Mouse (Mus musculus): Measurements from ENCODE around the gene Mcpt1. TPM values are rescaled to one million over a fixed set of nuclear protein-coding genes. Genes with fewer than 3 reads are reported as not detected.
"Not testable (repeated sequence)": the region's sequence is repeated elsewhere in the genome, so short reads cannot be mapped to it uniquely, and the experiment has no call there.

Mcpt1 gene
- total RNA-seq (2021): not detected
- long read RNA-seq, experiment 1: 0 reads
- long read RNA-seq, experiment 2: 0 reads

DNA sequence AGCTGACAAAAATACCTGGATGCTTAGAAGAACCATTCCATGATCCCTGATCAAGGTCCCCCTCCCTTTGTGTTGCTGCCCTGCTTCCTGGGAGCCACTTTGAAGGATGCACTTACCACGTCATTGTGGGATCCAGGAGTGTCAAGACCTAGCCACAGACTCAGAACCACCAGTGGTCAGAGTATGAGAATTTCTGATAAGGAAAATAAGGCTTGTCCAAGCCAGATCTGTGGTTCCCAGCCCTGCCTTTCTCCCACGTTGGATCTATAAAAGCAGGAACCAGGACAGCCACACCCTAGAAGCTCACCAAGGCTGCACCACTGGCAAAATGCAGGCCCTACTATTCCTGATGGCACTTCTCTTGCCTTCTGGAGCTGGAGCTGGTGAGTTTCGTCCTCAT, at the start of gene Mcpt1:
Gene Mcpt1, plus strand, starts transcription at position 301 of the 400 bp plus-strand sequence.
- not testable (repeated sequence) for DNase-seq (ENCODE audit: low spot score in 2 of 2)

DNA sequence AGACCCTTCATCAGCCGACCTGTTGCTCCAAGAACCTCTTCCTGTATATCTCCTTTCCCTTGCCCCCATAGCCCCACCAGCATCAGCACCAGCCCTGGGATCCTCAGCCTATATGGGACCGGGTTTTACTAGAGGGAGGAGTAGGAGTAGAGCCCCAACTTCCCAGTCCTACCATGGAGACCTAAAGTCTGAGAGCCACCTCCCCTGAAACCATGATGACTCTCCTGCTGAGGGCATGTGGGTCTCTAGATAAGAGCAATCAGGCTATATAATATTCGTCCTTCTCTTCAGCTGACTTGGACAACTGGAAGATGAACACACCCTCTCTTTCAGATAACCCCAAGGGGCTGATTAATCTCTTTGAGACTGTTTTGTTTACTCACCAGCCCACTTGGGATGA, 30.3 kb upstream of the Mcpt1 start:
- not testable (repeated sequence) for DNase-seq (ENCODE audit: low spot score in 2 of 2)

DNA sequence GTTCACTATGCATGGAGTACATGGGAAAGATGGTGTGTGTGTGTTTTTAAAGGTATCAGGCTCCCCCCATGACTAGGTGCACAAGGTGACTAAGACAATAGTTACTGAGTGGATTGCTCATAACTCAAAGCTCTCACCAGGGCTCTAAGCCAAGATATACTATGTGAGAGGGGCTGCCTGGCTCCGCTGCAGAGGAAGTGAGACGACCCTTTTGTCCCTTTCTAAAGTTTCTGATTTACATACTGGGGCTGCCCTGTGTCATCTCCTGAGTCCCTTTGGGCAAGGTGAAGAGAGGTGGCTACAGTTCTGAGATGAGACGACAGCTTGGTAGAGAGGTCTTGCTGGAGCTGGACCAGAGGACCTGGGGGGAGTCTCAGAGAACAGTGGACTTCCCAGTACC, 4.6 kb upstream of the Mcpt1 start:
- DNase-seq (ENCODE audit: low spot score in 2 of 2): no peak

DNA sequence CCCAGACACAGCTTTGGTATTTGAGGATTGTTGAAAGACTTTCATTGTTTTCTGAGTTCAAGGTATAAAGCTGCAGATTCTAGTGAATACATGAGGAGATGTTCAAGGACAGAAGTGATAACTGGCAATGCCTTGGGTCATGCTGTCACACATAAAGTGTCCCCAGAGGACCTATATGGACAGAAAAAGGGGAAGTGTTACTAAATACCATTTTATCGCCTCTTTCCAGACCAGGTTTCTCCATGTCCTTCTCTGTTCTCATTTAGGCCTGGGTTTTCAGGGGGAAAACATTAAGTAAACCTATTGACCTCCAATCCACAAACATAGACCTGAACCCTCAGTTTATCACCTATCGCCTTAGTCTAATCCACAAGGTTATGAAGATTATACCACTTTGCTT, 3.8 kb upstream of the Mcpt1 start:
- DNase-seq (ENCODE audit: low spot score in 2 of 2): no peak

DNA sequence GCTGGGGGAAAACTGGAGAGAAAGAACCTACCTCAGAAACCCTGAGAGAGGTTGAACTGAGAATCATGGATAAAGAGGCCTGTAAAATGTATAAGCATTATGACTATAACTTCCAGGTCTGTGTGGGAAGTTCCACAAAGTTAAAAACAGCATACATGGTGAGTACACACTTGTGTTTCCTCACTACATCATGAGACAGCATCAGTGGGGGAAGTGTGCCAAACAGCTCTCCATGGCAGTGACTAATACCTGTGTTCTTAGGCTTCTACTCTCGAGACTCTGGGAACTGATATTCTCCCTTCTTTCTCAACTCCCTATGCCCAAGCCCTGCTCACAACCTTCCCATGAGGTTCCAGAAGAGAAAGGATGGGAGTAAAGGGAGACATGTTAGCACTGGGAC, 1.7 kb downstream of the Mcpt1 start:
- peak; percentile 4 for DNase-seq (ENCODE audit: low spot score in 2 of 2)

DNA sequence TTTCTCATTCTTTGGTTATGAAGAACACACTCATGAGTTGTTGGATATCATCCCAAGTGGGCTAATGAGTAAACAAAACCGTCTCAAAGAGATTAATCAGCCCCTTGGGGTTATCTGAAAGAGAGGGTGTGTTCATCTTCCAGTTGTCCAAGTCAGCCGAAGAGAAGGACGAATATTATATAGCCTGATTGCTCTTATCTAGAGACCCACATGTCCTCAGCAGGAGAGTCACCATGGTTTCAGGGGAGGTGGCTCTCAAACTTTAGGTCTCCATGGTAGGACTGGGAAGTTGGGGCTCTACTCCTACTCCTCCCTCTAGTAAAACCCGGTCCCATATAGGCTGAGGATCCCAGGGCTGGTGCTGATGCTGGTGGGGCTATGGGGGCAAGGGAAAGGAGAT, 3.5 kb downstream of the Mcpt1 start:
- DNase-seq (ENCODE audit: low spot score in 2 of 2): not testable (repeated sequence)

DNA sequence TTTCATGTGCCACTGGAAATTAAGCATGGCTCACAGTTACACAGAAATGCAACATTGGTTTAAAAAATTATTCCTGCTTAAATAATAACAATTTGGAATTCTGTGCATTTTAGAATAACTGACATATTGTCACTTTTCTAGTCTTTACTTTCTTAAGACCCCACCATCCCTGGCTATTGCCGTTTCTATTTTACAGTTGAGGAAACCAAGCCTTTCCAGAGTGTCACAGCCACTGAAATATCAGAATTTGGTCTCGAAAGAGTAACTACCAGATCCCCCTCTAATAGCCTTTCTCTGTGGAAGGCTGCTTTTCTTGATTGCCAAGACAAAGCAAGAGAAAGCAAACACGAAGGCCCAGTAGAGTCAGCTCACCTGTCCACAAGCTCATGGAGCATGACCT, 12.6 kb downstream of the Mcpt1 start, which contains the start of gene Mcpt9:
Gene Mcpt9, minus strand, starts transcription at position 101 of the 400 bp plus-strand sequence.
- not testable (repeated sequence) for DNase-seq (ENCODE audit: low spot score in 2 of 2)

DNA sequence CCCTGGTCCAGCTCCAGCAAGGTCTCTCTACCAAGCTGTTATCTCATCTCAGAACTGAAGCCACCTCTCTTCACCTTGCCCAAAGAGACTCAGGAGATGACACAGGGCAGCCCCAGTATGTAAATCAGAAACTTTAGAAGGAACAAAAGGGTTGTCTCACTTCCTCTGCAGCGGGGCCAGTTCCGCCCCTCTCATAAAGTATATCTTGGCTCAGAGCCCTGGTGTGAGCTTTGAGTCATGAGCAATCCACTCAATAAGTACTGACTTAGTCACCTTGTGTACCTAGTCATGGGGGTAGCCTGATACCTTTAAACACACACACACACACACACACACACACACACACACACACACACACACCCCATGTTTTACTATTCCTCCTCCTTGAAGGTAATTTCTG, 16.7 kb downstream of the Mcpt1 start:
- DNase-seq (ENCODE audit: low spot score in 2 of 2): no peak

DNA sequence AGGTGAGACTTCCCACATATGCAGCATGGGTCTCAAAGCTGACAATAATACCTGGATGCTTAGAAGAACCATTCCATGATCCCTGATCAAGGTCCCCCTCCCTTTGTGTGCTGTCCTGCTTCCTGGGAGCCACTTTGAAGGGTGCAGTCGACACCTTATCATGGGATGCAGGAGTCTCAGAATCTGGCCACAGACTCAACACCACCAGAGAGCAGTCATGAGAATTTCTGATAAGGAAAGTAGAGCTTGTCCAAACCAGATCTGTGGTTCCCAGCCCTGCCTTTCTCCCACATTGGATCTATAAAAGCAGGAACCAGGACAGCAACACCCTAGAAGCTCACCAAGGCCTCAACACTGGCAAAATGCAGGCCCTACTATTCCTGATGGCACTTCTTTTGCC, 24.0 kb downstream of the Mcpt1 start, which contains the start of gene Mcpt2:
Gene Mcpt2, plus strand, starts transcription at position 250 of the 400 bp plus-strand sequence.
- not testable (repeated sequence) for DNase-seq (ENCODE audit: low spot score in 2 of 2)

DNA sequence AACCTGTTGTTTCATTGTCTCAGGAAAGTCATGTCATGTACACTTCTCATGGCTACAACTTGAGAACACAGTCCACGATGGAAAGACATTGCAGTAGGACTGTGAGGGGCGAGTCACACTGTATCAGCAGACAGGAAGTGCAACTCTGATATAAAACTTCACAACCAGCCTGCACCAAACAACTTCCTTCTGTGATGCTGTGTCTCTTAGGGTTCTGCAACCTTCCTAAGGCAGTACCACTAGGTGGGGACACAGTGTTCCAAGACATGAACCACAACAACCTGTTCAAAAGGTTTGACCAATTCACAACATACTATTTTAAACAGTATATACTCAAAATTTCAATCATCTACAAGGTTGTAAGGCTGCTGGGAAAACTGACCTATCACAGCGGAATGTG, 37.6 kb downstream of the Mcpt1 start:
- DNase-seq (ENCODE audit: low spot score in 2 of 2): no peak

DNA sequence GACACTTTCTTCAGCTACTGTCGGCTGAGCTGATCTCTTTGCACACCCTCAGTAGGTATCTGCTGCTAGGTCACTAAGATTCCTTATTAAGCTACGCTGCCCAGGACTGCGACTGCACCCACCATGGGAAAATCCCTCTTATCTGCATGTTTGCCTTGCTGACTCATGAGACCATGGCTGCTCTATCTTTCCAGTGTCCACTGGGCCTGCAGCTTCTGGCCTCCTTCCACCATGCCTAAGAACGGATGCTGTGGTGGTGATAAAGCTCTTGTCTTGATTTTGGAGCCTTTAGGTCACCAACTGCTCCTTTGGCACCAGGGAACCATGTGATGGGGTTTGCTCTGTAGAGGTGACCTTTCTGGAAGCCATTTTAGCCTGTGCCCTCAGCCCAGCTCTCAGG, 40.0 kb downstream of the Mcpt1 start:
- DNase-seq (ENCODE audit: low spot score in 2 of 2): no peak

DNA sequence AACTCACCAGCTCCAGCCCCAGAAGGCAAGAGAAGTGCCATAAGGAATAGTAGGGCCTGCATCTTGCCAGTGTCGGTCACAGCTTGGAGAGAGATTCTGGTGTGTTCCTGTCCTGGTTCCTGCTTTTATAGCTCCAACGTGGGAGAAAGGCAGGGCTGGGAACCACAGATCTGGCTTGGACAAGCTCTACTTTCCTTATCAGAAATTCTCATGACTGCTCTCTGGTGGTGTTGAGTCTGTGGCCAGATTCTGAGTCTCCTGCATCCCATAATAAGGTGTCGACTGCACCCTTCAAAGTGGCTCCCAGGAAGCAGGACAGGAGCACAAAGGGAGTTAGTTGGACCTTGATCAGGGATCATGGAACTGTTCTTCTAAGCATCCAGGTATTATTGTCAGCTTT, 44.4 kb downstream of the Mcpt1 start, which contains the start of gene Mcpt4:
Gene Mcpt4, minus strand, starts transcription at position 101 of the 400 bp plus-strand sequence.
- not testable (repeated sequence) for DNase-seq (ENCODE audit: low spot score in 2 of 2)

Other genes with a start within 250 kb of the Mcpt1 start
- 1 to 10 TPM; 4.9 to 8.6 TPM for gene Adcy4, start 233.9 kb upstream of the Mcpt1 start, total RNA-seq (2021)
- gene Ripk3, start 229.1 kb upstream of the Mcpt1 start, total RNA-seq (2021): 1 to 10 TPM in 1 of 2 experiments, under 1 TPM in 1; 0.44 to 1.7 TPM
- gene Nfatc4, start 194.8 kb upstream of the Mcpt1 start, total RNA-seq (2021): 1 to 10 TPM; 3.0 to 3.3 TPM
- 1 to 10 TPM; 6.2 to 9.0 TPM for gene Nynrin, start 164.0 kb upstream of the Mcpt1 start, total RNA-seq (2021)
- under 1 TPM; 0.16 to 0.23 TPM for gene Cbln3, start 133.6 kb upstream of the Mcpt1 start, total RNA-seq (2021)
- 10 to 100 TPM; 12.3 to 13.0 TPM for gene Khnyn, start 133.0 kb upstream of the Mcpt1 start, total RNA-seq (2021)
- gene Sdr39u1, start 117.7 kb upstream of the Mcpt1 start, total RNA-seq (2021): 100 to 1,000 TPM in 1 of 2 experiments, 10 to 100 TPM in 1; 96.5 to 104 TPM
- gene Cma1, start 73.3 kb upstream of the Mcpt1 start, total RNA-seq (2021): not detected
- gene Cma2, start 67.0 kb upstream of the Mcpt1 start, total RNA-seq (2021): not detected
- gene Mcpt9, start 12.5 kb downstream of the Mcpt1 start, total RNA-seq (2021): not detected
- not detected for gene Mcpt2, start 24.1 kb downstream of the Mcpt1 start, total RNA-seq (2021)
- gene Mcpt4, start 44.3 kb downstream of the Mcpt1 start, total RNA-seq (2021): not detected
- gene Mcpt8, start 67.3 kb downstream of the Mcpt1 start, total RNA-seq (2021): not detected
- not detected for gene Ctsg, start 84.6 kb downstream of the Mcpt1 start, total RNA-seq (2021)
- gene Gzme, start 102.7 kb downstream of the Mcpt1 start, total RNA-seq (2021): not detected
- not detected for gene Gzmd, start 114.6 kb downstream of the Mcpt1 start, total RNA-seq (2021)
- gene Gzmg, start 141.6 kb downstream of the Mcpt1 start, total RNA-seq (2021): not detected
- not detected for gene Gzmn, start 156.6 kb downstream of the Mcpt1 start, total RNA-seq (2021)
- not detected for gene Gzmf, start 193.4 kb downstream of the Mcpt1 start, total RNA-seq (2021)
- not detected for gene Gzmc, start 216.7 kb downstream of the Mcpt1 start, total RNA-seq (2021)
- gene Gzmb, start 244.3 kb downstream of the Mcpt1 start, total RNA-seq (2021): not detected

Measured in left cerebral cortex, adult 18-20 months (tissue).